Mouse (Mus musculus) spleen, adult 2 months (tissue): ENCODE results near the gene Ttyh1. TPM values are rescaled to one million over a fixed set of nuclear protein-coding genes. Genes with fewer than 3 reads are reported as not detected.

ENCODE experiments used
- DNase-seq, 2 experiments: peaks; one replicate each; pipeline versions ENCODE4 v3.0.0 to v3.0.0-alpha.2; 2012 to 2021; ENCODE audit warnings: low spot score in 2 of 2, low read depth in 1 of 2
- H3K27ac ChIP-seq: fragments of 200-500 bp; 2 replicates; pipeline ENCODE4 v1.5.1; 2012; ENCODE audit warnings: low read length, inconsistent platforms; ENCODE audit not compliant: insufficient read depth
- H3K27me3 ChIP-seq: fragments of 200-500 bp; 2 replicates; pipeline ENCODE4 v1.6.1; 2012; ENCODE audit warnings: mild to moderate bottlenecking, moderate library complexity, low read length, inconsistent platforms; ENCODE audit not compliant: control insufficient read depth, insufficient read depth
- H3K36me3 ChIP-seq: fragments of 200-500 bp; 2 replicates; pipeline ENCODE4 v1.6.1; 2012; ENCODE audit warnings: mild to moderate bottlenecking, low read length, inconsistent platforms; ENCODE audit not compliant: control insufficient read depth, insufficient read depth
- H3K4me1 ChIP-seq: fragments of 200-500 bp; 2 replicates; pipeline ENCODE4 v1.6.1; 2011; ENCODE audit warnings: inconsistent platforms; ENCODE audit not compliant: control insufficient read depth, insufficient read depth, insufficient read length
- H3K4me3 ChIP-seq: fragments of 200-500 bp; 2 replicates; pipeline ENCODE4 v1.5.1; 2011; ENCODE audit warnings: mild to moderate bottlenecking, inconsistent platforms; ENCODE audit not compliant: insufficient read depth, insufficient read length; ENCODE audit errors: extremely low read depth
- CTCF ChIP-seq: fragments of 200-500 bp; IDR thresholded peaks from 2 replicates; pipeline ENCODE4 v1.5.1; 2011; ENCODE audit warnings: mild to moderate bottlenecking, inconsistent platforms; ENCODE audit not compliant: insufficient read depth, insufficient read length, insufficient replicate concordance; ENCODE audit errors: extremely low read depth
- POLR2A ChIP-seq: fragments of 200-500 bp; IDR thresholded peaks from 2 replicates; pipeline ENCODE4 v1.6.1; 2011; ENCODE audit warnings: low read depth, low read length, inconsistent platforms
- WGBS: fragments of 180-500 bp; shearing (Covaris S2); methylation state at CpG from one replicate; pipeline ENCODE4 v1.1.7; 2018; 5-methylcytosine and 5-hydroxymethylcytosine counted together
- polyA plus RNA-seq: library from polyadenylated mRNA; depleted of rRNA; stranded (reverse); fragments of >200 nt; gene quantifications from 2 replicates; pipeline ENCODE4 v1.2.3, GENCODE M21; 2012

Ttyh1 gene
- polyA plus RNA-seq, 1 experiment: 5.2 TPM

- 90% methylated on average over 5 of the region's 5 CpGs for WGBS
- peaks cover 45% of the 10 kb centered on the region for H3K36me3 ChIP-seq
Measured at GRCm38 (mm10) chr7:4139391-4139790, 20.2 kb downstream of the Ttyh1 start.

GRCm38 (mm10) chr7:4141648-4142325 is 22.6 kb downstream of the Ttyh1 start:
- whole genome bisulfite sequencing: 92% methylated on average over 6 of the region's 6 CpGs
- no peak overlapping the region for H3K4me3 ChIP-seq
- 0 out of 2 replicates have a peak, but pooled peaks cover 3% of the 10 kb centered on the region for H3K4me1 ChIP-seq
- no peak for TF ChIP-seq POLR2A
- no peak for TF ChIP-seq CTCF
- DNase-seq: no peak
- H3K27ac ChIP-seq: no peak overlapping the region
- H3K27me3 ChIP-seq: no peaks in the 10 kb centered on the region
- peaks cover 60% of the 10 kb centered on the region for H3K36me3 ChIP-seq

More at GRCm38 (mm10) chr7:4139391-4139790, 20.2 kb downstream of the Ttyh1 start:
- Histone ChIP-seq H3K27me3 (no peaks in the 10 kb centered on the region), H3K4me1 (peaks cover 3% of the 10 kb centered on the region; the same call in 1 of the 2 replicates), H3K27ac (no peak overlapping the region), H3K4me3 (no peak overlapping the region)
- DNase-seq: no peak
- TF ChIP-seq POLR2A: no peak
- no peak for TF ChIP-seq CTCF

- 93% methylated on average over 10 of the region's 10 CpGs for WGBS
- Histone ChIP-seq H3K27me3 (no peaks in the 10 kb centered on the region), H3K36me3 (peaks cover 68% of the 10 kb centered on the region), H3K27ac (no peak overlapping the region), H3K4me3 (no peak overlapping the region), H3K4me1 (0 out of 2 replicates have a peak, but pooled peaks cover under 1% of the 10 kb centered on the region)
- TF ChIP-seq CTCF (no peak), POLR2A (no peak)
- DNase-seq: no peak
Measured at GRCm38 (mm10) chr7:4142796-4143445, 23.7 kb downstream of the Ttyh1 start.

GRCm38 (mm10) chr7:4143506-4143905 is 24.3 kb downstream of the Ttyh1 start:
- no peak for DNase-seq

GRCm38 (mm10) chr7:4144046-4144445 is 24.8 kb downstream of the Ttyh1 start:
- peaks cover 6% of the 10 kb centered on the region; the same call in 1 of the 2 replicates for H3K4me1 ChIP-seq
- TF ChIP-seq POLR2A (no peak), CTCF (no peak)
- peaks cover 66% of the 10 kb centered on the region for H3K36me3 ChIP-seq
- DNase-seq: no peak
- no peak overlapping the region for H3K4me3 ChIP-seq
- 95% methylated on average over 13 of the region's 13 CpGs for WGBS
- no peak overlapping the region for H3K27ac ChIP-seq
- no peaks in the 10 kb centered on the region for H3K27me3 ChIP-seq

More at GRCm38 (mm10) chr7:4143506-4143905, 24.3 kb downstream of the Ttyh1 start:
- Histone ChIP-seq H3K27ac (no peak overlapping the region), H3K27me3 (no peaks in the 10 kb centered on the region), H3K4me1 (peaks cover 4% of the 10 kb centered on the region; the same call in 1 of the 2 replicates), H3K36me3 (peaks cover 68% of the 10 kb centered on the region), H3K4me3 (no peak overlapping the region)
- TF ChIP-seq CTCF: no peak
- no peak for TF ChIP-seq POLR2A
- WGBS: 94% methylated on average over 19 of the region's 19 CpGs

GRCm38 (mm10) chr7:4144766-4145551 is 25.8 kb downstream of the Ttyh1 start:
- 94% methylated on average over 20 of the region's 20 CpGs for WGBS
- no peak overlapping the region for H3K4me3 ChIP-seq
- TF ChIP-seq POLR2A (no peak), CTCF (no peak)
- no peaks in the 10 kb centered on the region for H3K27me3 ChIP-seq
- DNase-seq: no peak
- H3K4me1 ChIP-seq: peaks cover 6% of the 10 kb centered on the region; the same call in 1 of the 2 replicates
- no peak overlapping the region for H3K27ac ChIP-seq
- peaks cover 58% of the 10 kb centered on the region for H3K36me3 ChIP-seq
